Mouse (Mus musculus) hindbrain, embryonic 10.5 days (tissue): ENCODE measurements at regions not wholly inside any gene's neighbourhood (a gene's known extent, or its start where the extent isn't known, plus 50 kb on each side); places are given as distances from the start of the nearest gene placed in this dataset.
A peak's percentile ranks its signal among the peaks of the same experiment; 100 is the strongest.
"Not testable (repeated sequence)": the region's sequence is repeated elsewhere in the genome, so short reads cannot be mapped to it uniquely, and the experiment has no call there.

ENCODE experiments used
- DNase-seq: peaks from one replicate; pipeline ENCODE4 v3.0.0-alpha.2; 2017; ENCODE audit warnings: low spot score
- H3K27ac ChIP-seq: fragments of 300-500 bp; sonication (generic); 2 replicates; pipeline ENCODE4 v1.5.1; 2016; ENCODE audit warnings: mild to moderate bottlenecking, moderate library complexity
- H3K27me3 ChIP-seq: fragments of 300-500 bp; sonication (generic); 2 replicates; pipeline ENCODE4 v1.6.1; 2016; ENCODE audit warnings: mild to moderate bottlenecking; ENCODE audit not compliant: poor library complexity, insufficient read depth, severe bottlenecking
- H3K36me3 ChIP-seq: fragments of 300-500 bp; sonication (generic); 2 replicates; pipeline ENCODE4 v1.6.1; 2016; ENCODE audit warnings: mild to moderate bottlenecking, moderate library complexity
- H3K4me1 ChIP-seq: fragments of 300-500 bp; sonication (generic); replicated peaks from 2 replicates; pipeline ENCODE4 v1.6.1; 2016; ENCODE audit warnings: mild to moderate bottlenecking
- H3K4me3 ChIP-seq: fragments of 300-500 bp; sonication (generic); 2 replicates; pipeline ENCODE4 v1.5.1; 2016; ENCODE audit warnings: mild to moderate bottlenecking, moderate library complexity
- H3K9me3 ChIP-seq: fragments of 300-500 bp; sonication (generic); 2 replicates; pipeline ENCODE4 v1.6.1; 2016; ENCODE audit warnings: mild to moderate bottlenecking, moderate library complexity
- WGBS: fragments of 180-500 bp; shearing (Covaris S2); methylation state at CpG from one replicate; pipeline ENCODE4 v1.1.7; 2016; 5-methylcytosine and 5-hydroxymethylcytosine counted together

GRCm38 (mm10) chr19:19347017-19347416, 236.0 kb upstream of the Rorb start:
- DNase-seq: no peak
- H3K4me1 ChIP-seq: no peaks in the 10 kb centered on the region
- H3K9me3 ChIP-seq: no peaks in the 10 kb centered on the region
- WGBS: 46% methylated on average over 2 of the region's 2 CpGs
- no peaks in the 10 kb centered on the region for H3K36me3 ChIP-seq
- no peak overlapping the region for H3K27ac ChIP-seq
- H3K27me3 ChIP-seq: no peaks in the 10 kb centered on the region
- no peak overlapping the region for H3K4me3 ChIP-seq

- no peak overlapping the region for H3K4me3 ChIP-seq
- H3K36me3 ChIP-seq: no peaks in the 10 kb centered on the region
- no peak overlapping the region for H3K27ac ChIP-seq
- 90% methylated on average over 7 of the region's 7 CpGs for WGBS
- no peaks in the 10 kb centered on the region for H3K4me1 ChIP-seq
- H3K9me3 ChIP-seq: no peaks in the 10 kb centered on the region
- no peaks in the 10 kb centered on the region for H3K27me3 ChIP-seq
- no peak for DNase-seq
These were observed 233.4 kb upstream of the Rorb start for GRCm38 (mm10) chr19:19344426-19344811.

- H3K9me3 ChIP-seq: no peaks in the 10 kb centered on the region
- H3K4me1 ChIP-seq: no peaks in the 10 kb centered on the region
- H3K27me3 ChIP-seq: no peaks in the 10 kb centered on the region
- no peak overlapping the region for H3K4me3 ChIP-seq
- no peaks in the 10 kb centered on the region for H3K36me3 ChIP-seq
- no peak for DNase-seq
- 76% methylated on average over 10 of the region's 10 CpGs for WGBS
- no peak overlapping the region for H3K27ac ChIP-seq
These were observed 232.9 kb upstream of the Rorb start for GRCm38 (mm10) chr19:19343702-19344425.

DNA sequence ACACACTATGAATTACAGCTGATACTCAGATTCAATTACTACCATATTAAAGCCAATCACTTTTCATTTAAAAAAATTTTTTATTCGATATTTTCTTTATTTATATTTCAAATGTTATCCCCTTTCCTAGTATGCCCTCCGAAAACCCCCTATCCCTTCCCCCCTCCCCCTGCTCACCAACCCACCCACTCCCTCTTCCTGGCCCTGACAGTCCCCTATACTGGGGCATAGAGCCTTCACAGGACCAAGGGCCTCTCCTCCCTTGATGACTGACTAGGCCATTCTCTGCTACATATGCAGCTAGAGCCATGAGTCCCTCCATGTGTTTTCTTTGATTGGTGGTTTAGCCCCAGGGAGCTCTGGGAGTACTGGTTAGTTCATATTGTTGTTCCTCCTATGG, 196.1 kb upstream of the Rorb start:
- H3K4me1 ChIP-seq, H3K27me3 ChIP-seq, H3K27ac ChIP-seq, H3K9me3 ChIP-seq, DNase-seq, H3K4me3 ChIP-seq, H3K36me3 ChIP-seq: not testable (repeated sequence)
- WGBS: 86% methylated on average over 2 of the region's 2 CpGs

DNA sequence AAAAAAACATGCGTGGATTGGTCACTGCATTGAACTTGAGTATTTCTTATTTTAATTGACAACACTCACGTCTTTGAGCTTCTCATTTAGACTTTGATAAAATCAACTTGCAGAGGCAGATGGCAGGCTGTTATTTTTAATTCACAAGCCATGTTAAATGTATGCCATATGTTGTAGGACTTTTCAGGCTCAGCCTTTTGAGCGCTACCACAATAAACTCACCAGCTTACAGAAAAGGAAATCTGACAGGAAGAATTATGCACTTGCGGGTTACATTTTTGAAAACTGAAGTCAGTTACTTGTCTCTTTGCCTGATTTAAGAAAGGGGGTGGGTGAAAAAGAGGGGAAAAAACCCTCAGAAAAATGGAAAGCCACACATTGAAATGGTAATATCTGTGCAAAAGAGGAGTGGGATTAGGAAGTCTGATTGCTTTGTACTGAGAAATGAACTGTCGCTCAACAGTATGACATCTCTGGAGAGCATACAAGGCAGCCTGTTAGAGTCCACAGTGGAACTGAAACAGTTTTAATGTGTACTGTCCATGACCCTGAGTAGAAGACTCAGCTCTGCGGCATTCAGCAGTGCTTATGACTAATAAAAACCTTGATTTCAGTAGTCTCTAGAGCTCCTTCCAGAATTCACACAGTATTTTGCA, 195.6 kb upstream of the Rorb start:
- H3K4me3 ChIP-seq: no peak overlapping the region
- 86% methylated on average over 6 of the region's 6 CpGs for WGBS
- H3K27ac ChIP-seq: no peak overlapping the region
- no peaks in the 10 kb centered on the region for H3K36me3 ChIP-seq
- H3K4me1 ChIP-seq: no peaks in the 10 kb centered on the region
- no peaks in the 10 kb centered on the region for H3K9me3 ChIP-seq
- DNase-seq: no peak
- no peaks in the 10 kb centered on the region for H3K27me3 ChIP-seq

DNA sequence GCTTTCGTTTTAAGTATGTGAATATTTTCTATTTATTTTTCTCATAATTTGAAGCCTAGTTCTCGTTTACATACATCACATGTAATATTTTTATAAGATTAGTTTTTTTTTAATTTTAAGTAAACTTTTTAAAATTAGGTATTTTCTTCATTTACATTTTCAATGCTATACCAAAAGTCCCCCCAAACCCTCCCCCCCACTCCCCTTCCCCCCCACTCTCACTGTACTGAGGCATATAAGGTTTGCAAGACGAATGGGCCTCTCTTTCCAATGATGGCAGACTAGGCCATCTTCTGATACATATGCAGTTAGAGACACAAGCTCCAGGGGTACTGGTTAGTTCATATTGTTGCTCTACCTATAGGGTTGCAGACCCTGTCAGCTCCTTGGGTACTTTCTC, 174.9 kb upstream of the Rorb start:
- 88% methylated on average over 3 of the region's 3 CpGs for WGBS
- not testable (repeated sequence) for H3K27ac ChIP-seq, H3K9me3 ChIP-seq, H3K4me3 ChIP-seq, H3K27me3 ChIP-seq, H3K36me3 ChIP-seq, DNase-seq, H3K4me1 ChIP-seq

DNA sequence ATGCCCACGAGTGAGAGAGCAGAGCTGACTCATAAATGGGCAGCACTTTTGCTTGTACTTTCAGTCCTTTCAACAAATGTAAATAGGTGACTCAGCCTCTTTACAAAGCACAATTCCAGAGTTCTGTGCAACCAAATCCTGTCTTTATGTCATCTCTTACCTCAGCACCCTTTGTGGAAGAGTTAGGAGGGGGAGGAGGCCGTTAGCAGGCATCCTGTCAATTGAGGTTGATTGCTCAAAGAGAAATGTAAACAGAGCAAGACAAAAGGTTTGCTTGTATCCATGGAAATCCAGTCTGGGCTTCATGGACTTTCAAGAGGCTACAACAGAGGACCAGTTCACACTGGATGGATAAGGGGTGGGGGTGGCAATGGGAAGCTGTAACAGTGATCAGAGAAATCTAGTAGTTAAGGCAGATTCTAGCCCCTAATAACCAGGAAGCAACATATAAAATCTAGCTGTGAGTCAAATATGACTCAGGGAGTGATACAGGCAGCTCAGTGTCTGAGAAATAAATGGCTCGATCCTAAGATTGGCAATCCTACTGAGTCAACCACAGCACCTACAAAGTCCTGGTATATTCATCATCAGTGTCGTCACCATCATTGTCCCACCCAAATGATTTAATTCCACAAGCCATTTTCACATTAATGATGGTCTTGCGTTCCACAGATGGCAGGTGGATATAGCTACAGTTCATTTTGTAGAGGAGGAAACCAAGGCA, 136.0 kb upstream of the Rorb start:
- WGBS: 58% methylated on average over 5 of the region's 5 CpGs
- peak overlapping the region; percentile 16; the same call in 1 of the 2 replicates for H3K27ac ChIP-seq
- no peak overlapping the region for H3K4me3 ChIP-seq
- H3K36me3 ChIP-seq: no peaks in the 10 kb centered on the region
- DNase-seq: peak; percentile 3
- H3K9me3 ChIP-seq: no peaks in the 10 kb centered on the region
- peaks cover 10% of the 10 kb centered on the region for H3K4me1 ChIP-seq
- no peaks in the 10 kb centered on the region for H3K27me3 ChIP-seq

GRCm38 (mm10) chr19:19229305-19229994, 118.5 kb upstream of the Rorb start:
- Histone ChIP-seq H3K27me3 (no peaks in the 10 kb centered on the region), H3K36me3 (no peaks in the 10 kb centered on the region), H3K4me1 (no peaks in the 10 kb centered on the region), H3K4me3 (no peak overlapping the region), H3K27ac (no peak overlapping the region), H3K9me3 (no peaks in the 10 kb centered on the region)
- WGBS: 82% methylated on average over 3 of the region's 3 CpGs
- DNase-seq: no peak

DNA sequence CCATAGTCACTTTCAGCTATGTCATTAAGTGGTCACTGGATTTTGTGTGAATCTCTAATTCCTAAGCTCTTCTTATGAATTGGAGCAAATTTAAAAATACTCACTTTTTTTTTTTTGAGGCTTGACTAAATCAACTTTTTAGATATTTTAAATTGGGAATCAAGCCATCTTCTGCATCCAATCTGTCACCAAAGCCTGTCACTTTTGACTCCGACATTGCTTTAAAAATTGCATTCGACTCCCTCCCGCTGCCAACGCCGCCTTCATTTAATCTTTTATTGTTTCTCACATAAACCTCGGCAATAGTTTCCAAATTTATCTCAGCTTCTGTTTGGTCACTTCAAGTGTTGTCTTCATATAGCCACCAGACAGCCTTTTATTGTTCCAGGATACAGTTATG, 109.8 kb upstream of the Rorb start:
- WGBS: 95% methylated on average over 6 of the region's 6 CpGs
- no peak overlapping the region for H3K4me3 ChIP-seq
- no peaks in the 10 kb centered on the region for H3K4me1 ChIP-seq
- H3K27ac ChIP-seq: no peak overlapping the region
- DNase-seq: no peak
- no peaks in the 10 kb centered on the region for H3K36me3 ChIP-seq
- H3K27me3 ChIP-seq: no peaks in the 10 kb centered on the region
- no peaks in the 10 kb centered on the region for H3K9me3 ChIP-seq

GRCm38 (mm10) chr19:19219352-19219751, 108.4 kb upstream of the Rorb start:
- no peak overlapping the region for H3K4me3 ChIP-seq
- no peak overlapping the region for H3K27ac ChIP-seq
- H3K9me3 ChIP-seq: no peaks in the 10 kb centered on the region
- H3K4me1 ChIP-seq: no peaks in the 10 kb centered on the region
- no peaks in the 10 kb centered on the region for H3K36me3 ChIP-seq
- no peak for DNase-seq
- 91% methylated on average over 2 of the region's 2 CpGs for WGBS
- no peaks in the 10 kb centered on the region for H3K27me3 ChIP-seq

- Histone ChIP-seq H3K4me1 (no peaks in the 10 kb centered on the region), H3K4me3 (no peak overlapping the region), H3K27ac (no peak overlapping the region), H3K27me3 (no peaks in the 10 kb centered on the region), H3K9me3 (no peaks in the 10 kb centered on the region), H3K36me3 (no peaks in the 10 kb centered on the region)
- WGBS: 83% methylated on average over 3 of the region's 3 CpGs
- no peak for DNase-seq
These were observed 107.7 kb upstream of the Rorb start for GRCm38 (mm10) chr19:19218700-19219099.

GRCm38 (mm10) chr19:19199534-19199933, 88.5 kb upstream of the Rorb start:
- Histone ChIP-seq H3K27me3 (no peaks in the 10 kb centered on the region), H3K9me3 (no peaks in the 10 kb centered on the region), H3K4me3 (no peak overlapping the region), H3K27ac (no peak overlapping the region), H3K4me1 (0 out of 2 replicates have a peak, but pooled peaks cover 6% of the 10 kb centered on the region), H3K36me3 (no peaks in the 10 kb centered on the region)
- no peak for DNase-seq
- WGBS: 83% methylated on average over 8 of the region's 8 CpGs

DNA sequence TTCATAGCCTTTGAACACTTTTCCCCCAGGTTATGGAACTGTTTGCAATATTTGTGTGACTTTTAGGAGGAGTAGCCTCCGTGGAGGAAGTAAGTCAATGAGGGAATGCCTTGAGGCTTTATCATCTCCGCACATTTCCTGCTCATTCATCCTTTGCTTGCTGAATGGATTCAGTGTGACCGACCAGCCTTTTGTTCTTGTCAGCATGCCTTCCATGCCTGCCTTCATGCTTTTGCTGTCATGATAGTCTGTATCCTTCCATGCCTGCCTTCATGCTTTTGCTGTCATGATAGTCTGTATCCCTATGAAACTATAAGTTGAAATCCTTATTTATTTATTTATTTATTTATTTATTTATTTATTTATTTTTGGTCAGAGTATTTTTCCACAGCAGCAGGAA, 87.8 kb upstream of the Rorb start:
- DNase-seq: no peak
- Histone ChIP-seq H3K27me3 (no peaks in the 10 kb centered on the region), H3K27ac (no peak overlapping the region), H3K4me1 (0 out of 2 replicates have a peak, but pooled peaks cover 6% of the 10 kb centered on the region), H3K9me3 (no peaks in the 10 kb centered on the region), H3K4me3 (no peak overlapping the region), H3K36me3 (no peaks in the 10 kb centered on the region)
- WGBS: 17% methylated on average over 3 of the region's 3 CpGs
